Mouse (Mus musculus) liver, embryonic 13.5 days (tissue): ENCODE results near the gene Pimreg. TPM values are rescaled to one million over a fixed set of nuclear protein-coding genes. Genes with fewer than 3 reads are reported as not detected.

Experiments used
- ATAC-seq: fragments of 200-750 bp; cut with Nextera tagmentation; 2 replicates; pipeline ENCODE4 v1.8.0; 2017; ENCODE audit warnings: low read depth, mild to moderate bottlenecking, moderate number of reproducible peaks, moderate library complexity
- DNase-seq: peaks from one replicate; pipeline ENCODE4 v3.0.0; 2022
- H3K27ac ChIP-seq: fragments of 300-500 bp; sonication (generic); 2 replicates; pipeline ENCODE4 v1.5.1; 2015; ENCODE audit warnings: moderate library complexity, mild to moderate bottlenecking, inconsistent platforms
- H3K27me3 ChIP-seq: fragments of 300-500 bp; sonication (generic); 2 replicates; pipeline ENCODE4 v1.6.1; 2015; ENCODE audit warnings: mild to moderate bottlenecking, inconsistent platforms
- H3K36me3 ChIP-seq: fragments of 300-500 bp; sonication (generic); 2 replicates; pipeline ENCODE4 v1.6.1; 2015; ENCODE audit warnings: mild to moderate bottlenecking, inconsistent platforms
- H3K4me1 ChIP-seq: fragments of 300-500 bp; sonication (generic); replicated peaks from 2 replicates; pipeline ENCODE4 v1.6.1; 2015; ENCODE audit warnings: inconsistent platforms
- H3K4me2 ChIP-seq: fragments of 300-500 bp; sonication (generic); 2 replicates; pipeline ENCODE4 v1.6.1; 2015; ENCODE audit warnings: inconsistent platforms, mild to moderate bottlenecking, moderate library complexity
- H3K4me3 ChIP-seq: fragments of 300-500 bp; sonication (generic); replicated peaks from 2 replicates; pipeline ENCODE4 v1.5.1; 2015; ENCODE audit warnings: mild to moderate bottlenecking, inconsistent platforms
- H3K9ac ChIP-seq: fragments of 300-500 bp; sonication (generic); 2 replicates; pipeline ENCODE4 v1.6.1; 2015; ENCODE audit warnings: mild to moderate bottlenecking, inconsistent platforms
- H3K9me3 ChIP-seq: fragments of 300-500 bp; sonication (generic); replicated peaks from 2 replicates; pipeline ENCODE4 v1.6.1; 2016; ENCODE audit warnings: inconsistent platforms
- WGBS: fragments of 180-500 bp; shearing (Covaris S2); methylation state at CpG from one replicate; pipeline ENCODE4 v1.1.7; 2015; ENCODE audit not compliant: insufficient replicate concordance; 5-methylcytosine and 5-hydroxymethylcytosine counted together
- polyA plus RNA-seq: library from polyadenylated mRNA; unstranded; fragments of >200 nt; fragmentation: Nextera tagmentation; extraction: Ambion mirVana; gene quantifications from 2 replicates; pipeline ENCODE4 v1.2.1, GENCODE M21; 2015

Gene Pimreg
- polyA plus RNA-seq, 1 experiment from 2014 or later, result 27.7 TPM

- Histone ChIP-seq H3K9ac (no peak overlapping the region), H3K4me2 (no peak overlapping the region), H3K4me1 (0 out of 2 replicates have a peak, but pooled peaks cover 2% of the 10 kb centered on the region), H3K27me3 (peaks cover 24% of the 10 kb centered on the region), H3K4me3 (no peak overlapping the region), H3K27ac (no peak overlapping the region), H3K36me3 (no peaks in the 10 kb centered on the region), H3K9me3 (no peaks in the 10 kb centered on the region)
- no peak for DNase-seq
- 51% methylated on average over 4 of the region's 4 CpGs for WGBS
- no peak for ATAC-seq
Observed at GRCm38 (mm10) chr11:72032091-72032490, 9.7 kb upstream of the Pimreg start.

DNA sequence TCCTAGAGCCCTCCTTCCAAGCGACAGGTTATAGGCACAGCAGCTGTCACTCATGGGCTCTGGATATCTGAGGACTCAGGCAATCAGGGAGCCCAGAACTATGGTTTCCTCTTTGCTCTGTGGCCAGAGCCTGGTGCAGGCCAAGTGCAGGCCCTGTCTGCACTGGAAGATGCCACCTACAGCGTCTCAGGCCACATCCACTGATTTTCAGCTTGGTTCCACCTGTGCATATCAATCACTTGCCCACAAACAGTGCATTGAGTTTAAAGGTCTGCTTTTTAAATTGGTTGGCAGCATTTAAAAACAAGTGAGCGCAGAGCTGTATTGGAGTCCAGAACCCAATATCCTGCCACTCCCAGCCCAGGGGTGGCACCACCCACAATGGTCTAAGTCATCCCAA, 9.2 kb upstream of the Pimreg start:
- Histone ChIP-seq H3K4me3 (no peak overlapping the region), H3K27me3 (peaks cover 29% of the 10 kb centered on the region), H3K4me1 (0 out of 2 replicates have a peak, but pooled peaks cover 2% of the 10 kb centered on the region), H3K4me2 (no peak overlapping the region), H3K27ac (no peak overlapping the region), H3K9me3 (no peaks in the 10 kb centered on the region), H3K9ac (no peak overlapping the region), H3K36me3 (no peaks in the 10 kb centered on the region)
- WGBS, result 66% methylated on average over 3 of the region's 3 CpGs
- DNase-seq, result no peak
- no peak for ATAC-seq

DNA sequence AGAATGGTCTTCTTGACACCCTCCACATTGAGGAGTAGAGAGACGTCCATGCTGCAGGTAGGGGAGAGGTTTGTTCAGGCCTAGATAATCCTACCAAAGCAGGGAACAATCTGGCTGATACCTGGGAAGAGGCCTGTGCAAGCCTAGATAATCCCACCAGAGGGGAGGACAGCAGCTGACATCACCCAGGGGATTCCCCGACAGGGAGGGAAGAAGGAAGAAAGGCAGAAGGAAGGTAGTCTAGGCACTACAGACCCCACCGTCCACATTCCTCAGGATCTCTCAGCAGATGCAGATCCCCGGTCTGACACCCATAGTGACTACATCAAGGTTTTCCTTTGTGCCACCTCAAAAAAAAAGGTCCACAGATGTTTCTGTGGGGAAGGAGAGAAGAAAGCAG, 4.4 kb upstream of the Pimreg start, which contains the start of gene Aipl1:
Gene Aipl1 (minus strand): TSS at position 101 of the 400 bp plus-strand sequence.
- no peaks in the 10 kb centered on the region for H3K36me3 ChIP-seq
- WGBS, result 47% methylated on average over 4 of the region's 4 CpGs
- no peaks in the 10 kb centered on the region for H3K9me3 ChIP-seq
- no peak within 1 kb of the TSS for H3K9ac ChIP-seq
- H3K27ac ChIP-seq, result no peak within 1 kb of the TSS
- ATAC-seq (no peak), DNase-seq (no peak)
- no peak within 1 kb of the TSS for H3K4me3 ChIP-seq
- no peak within 1 kb of the TSS for H3K4me2 ChIP-seq
- peaks cover 17% of the 10 kb centered on the region for H3K4me1 ChIP-seq
- H3K27me3 ChIP-seq, result peaks cover 8% of the 10 kb centered on the region; the same call in 1 of the 2 replicates

DNA sequence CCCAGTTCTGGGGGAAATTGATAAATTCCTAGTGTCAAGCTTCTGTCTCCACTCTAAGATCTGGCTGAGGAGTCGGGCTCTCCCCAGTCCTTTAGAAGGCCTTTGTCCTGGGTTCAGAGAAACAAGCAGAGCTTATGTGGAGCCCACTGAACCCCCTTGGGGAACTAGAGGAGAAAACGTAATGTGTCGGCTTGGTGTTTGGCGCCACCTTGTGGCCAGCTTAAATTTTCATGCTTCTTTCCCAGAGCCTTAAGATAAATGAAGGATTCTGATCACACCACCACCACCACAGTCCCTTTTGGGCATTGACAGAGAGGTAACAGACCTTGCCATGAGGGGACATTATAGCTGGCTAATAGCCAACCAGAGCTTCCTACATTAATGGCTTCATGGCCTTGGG, 3.8 kb upstream of the Pimreg start:
- peak; percentile 12 for DNase-seq
- no peak for ATAC-seq

GRCm38 (mm10) chr11:72039599-72040386, 2.0 kb upstream of the Pimreg start:
- H3K9ac ChIP-seq, result no peak overlapping the region
- ATAC-seq (no peak), DNase-seq (no peak)
- H3K4me1 ChIP-seq, result peaks cover 37% of the 10 kb centered on the region
- H3K27ac ChIP-seq, result no peak overlapping the region
- WGBS, result 50% methylated on average over 16 of the region's 16 CpGs
- H3K9me3 ChIP-seq, result no peaks in the 10 kb centered on the region
- 0 out of 2 replicates have a peak, but pooled peaks cover under 1% of the 10 kb centered on the region for H3K36me3 ChIP-seq
- peaks cover 8% of the 10 kb centered on the region; the same call in 1 of the 2 replicates for H3K27me3 ChIP-seq
- no peak overlapping the region for H3K4me2 ChIP-seq
- no peak overlapping the region for H3K4me3 ChIP-seq

More for the DNA sequence above, 3.8 kb upstream of the Pimreg start:
- no peak overlapping the region for H3K27ac ChIP-seq
- H3K36me3 ChIP-seq, result no peaks in the 10 kb centered on the region
- peaks cover 8% of the 10 kb centered on the region; the same call in 1 of the 2 replicates for H3K27me3 ChIP-seq
- no peak overlapping the region for H3K4me2 ChIP-seq
- no peak overlapping the region for H3K9ac ChIP-seq
- no peak overlapping the region for H3K4me3 ChIP-seq
- no peaks in the 10 kb centered on the region for H3K9me3 ChIP-seq
- WGBS, result 2% methylated on average over 4 of the region's 4 CpGs
- H3K4me1 ChIP-seq, result peaks cover 23% of the 10 kb centered on the region

- Histone ChIP-seq H3K4me2 (peak overlapping the region; percentile 75), H3K36me3 (0 out of 2 replicates have a peak, but pooled peaks cover 16% of the 10 kb centered on the region), H3K9ac (peak overlapping the region; percentile 51), H3K27me3 (peaks cover 8% of the 10 kb centered on the region; the same call in 1 of the 2 replicates), H3K27ac (peak overlapping the region; percentile 50), H3K9me3 (no peaks in the 10 kb centered on the region), H3K4me3 (peak overlapping the region; percentile 64), H3K4me1 (peaks cover 35% of the 10 kb centered on the region)
- no peak for DNase-seq
- ATAC-seq, result no peak
- WGBS, result 1% methylated on average over 6 of the region's 6 CpGs
Observed at GRCm38 (mm10) chr11:72041290-72041767, 503 bp upstream of the Pimreg start.

- H3K4me2 ChIP-seq, result peak overlapping the region; percentile 75
- peaks cover 35% of the 10 kb centered on the region for H3K4me1 ChIP-seq
- WGBS, result 3% methylated on average over 14 of the region's 14 CpGs
- H3K9ac ChIP-seq, result peak overlapping the region; percentile 62
- peak overlapping the region; percentile 64 for H3K4me3 ChIP-seq
- H3K27ac ChIP-seq, result no peak overlapping the region
- DNase-seq (no peak), ATAC-seq (no peak; the same call in none of the 2 replicates)
- H3K36me3 ChIP-seq, result 0 out of 2 replicates have a peak, but pooled peaks cover 20% of the 10 kb centered on the region
- H3K27me3 ChIP-seq, result 0 out of 2 replicates have a peak, but pooled peaks cover 1% of the 10 kb centered on the region
- H3K9me3 ChIP-seq, result no peaks in the 10 kb centered on the region
Observed at GRCm38 (mm10) chr11:72042631-72043030, 799 bp downstream of the Pimreg start.

- no peak overlapping the region for H3K4me2 ChIP-seq
- no peaks in the 10 kb centered on the region for H3K9me3 ChIP-seq
- H3K36me3 ChIP-seq, result 0 out of 2 replicates have a peak, but pooled peaks cover 20% of the 10 kb centered on the region
- H3K4me1 ChIP-seq, result peaks cover 35% of the 10 kb centered on the region
- H3K27me3 ChIP-seq, result peaks cover 2% of the 10 kb centered on the region; the same call in 1 of the 2 replicates
- 71% methylated on average over 3 of the region's 3 CpGs for WGBS
- H3K27ac ChIP-seq, result no peak overlapping the region
- H3K4me3 ChIP-seq, result no peak overlapping the region
- DNase-seq (no peak), ATAC-seq (no peak)
- no peak overlapping the region for H3K9ac ChIP-seq
Observed at GRCm38 (mm10) chr11:72044231-72044630, 2.4 kb downstream of the Pimreg start.

- WGBS, result 52% methylated on average over 6 of the region's 6 CpGs
- Histone ChIP-seq H3K9me3 (no peaks in the 10 kb centered on the region), H3K9ac (no peak overlapping the region), H3K4me1 (peaks cover 7% of the 10 kb centered on the region), H3K4me2 (no peak overlapping the region), H3K36me3 (0 out of 2 replicates have a peak, but pooled peaks cover 20% of the 10 kb centered on the region), H3K27me3 (peaks cover 35% of the 10 kb centered on the region), H3K27ac (no peak overlapping the region), H3K4me3 (no peak overlapping the region)
- ATAC-seq (no peak), DNase-seq (no peak)
Observed at GRCm38 (mm10) chr11:72048730-72049129, 6.9 kb downstream of the Pimreg start.

- ATAC-seq (no peak), DNase-seq (no peak)
- Histone ChIP-seq H3K4me3 (no peak overlapping the region), H3K4me2 (no peak overlapping the region), H3K9me3 (no peaks in the 10 kb centered on the region), H3K4me1 (peaks cover 2% of the 10 kb centered on the region), H3K36me3 (0 out of 2 replicates have a peak, but pooled peaks cover 20% of the 10 kb centered on the region), H3K9ac (no peak overlapping the region), H3K27ac (no peak overlapping the region), H3K27me3 (peaks cover 35% of the 10 kb centered on the region)
- WGBS, result 58% methylated on average over 8 of the region's 8 CpGs
Observed at GRCm38 (mm10) chr11:72049171-72049759, 7.4 kb downstream of the Pimreg start.
